Mouse (Mus musculus) forebrain, embryonic 14.5 days (tissue): ENCODE results near the gene Mcts1. TPM values are rescaled to one million over a fixed set of nuclear protein-coding genes. Genes with fewer than 3 reads are reported as not detected.

Experiments
- ATAC-seq: fragments of 200-750 bp; cut with Nextera tagmentation; 2 replicates; pipeline ENCODE4 v1.8.0; 2017; ENCODE audit warnings: mild to moderate bottlenecking, moderate library complexity
- DNase-seq: peaks from one replicate; pipeline ENCODE4 v3.0.0-alpha.2; 2015; ENCODE audit warnings: low spot score
- H3K27ac ChIP-seq: fragments of 300-500 bp; sonication (generic); 2 replicates; pipeline ENCODE4 v1.5.1; 2014; ENCODE audit warnings: low read depth, mild to moderate bottlenecking, control low read depth, low read length, moderate library complexity
- H3K27me3 ChIP-seq: fragments of 300-500 bp; sonication (generic); replicated peaks from 2 replicates; pipeline ENCODE4 v1.6.1; 2014; ENCODE audit warnings: low read length, control low read depth, mixed read lengths; ENCODE audit not compliant: control insufficient read depth, insufficient read depth
- H3K36me3 ChIP-seq: fragments of 300-500 bp; sonication (generic); 2 replicates; pipeline ENCODE4 v1.6.1; 2014; ENCODE audit warnings: low read length, control low read depth; ENCODE audit not compliant: control insufficient read depth, insufficient read depth
- H3K4me1 ChIP-seq: fragments of 300-500 bp; sonication (generic); 2 replicates; pipeline ENCODE4 v1.6.1; 2014; ENCODE audit warnings: antibody characterized with exemption, low read length, control low read depth; ENCODE audit not compliant: control insufficient read depth, insufficient read depth
- H3K4me2 ChIP-seq: fragments of 300-500 bp; sonication (generic); 2 replicates; pipeline ENCODE4 v1.6.1; 2014; ENCODE audit warnings: mild to moderate bottlenecking, control low read depth, low read length
- H3K4me3 ChIP-seq: fragments of 300-500 bp; sonication (generic); 2 replicates; pipeline ENCODE4 v1.5.1; 2014; ENCODE audit warnings: low read depth, low read length, control low read depth
- H3K9ac ChIP-seq: fragments of 300-500 bp; sonication (generic); 2 replicates; pipeline ENCODE4 v1.6.1; 2014; ENCODE audit warnings: mild to moderate bottlenecking, low read length, control low read depth, moderate library complexity
- H3K9me3 ChIP-seq: fragments of 300-500 bp; sonication (generic); replicated peaks from 2 replicates; pipeline ENCODE4 v1.6.1; 2016; ENCODE audit warnings: low read length, control low read depth, mixed read lengths; ENCODE audit not compliant: control insufficient read depth
- WGBS: fragments of 180-500 bp; shearing (Covaris S2); extraction: QIAGEN DNeasy Blood & Tissue Kit; methylation state at CpG from one replicate; pipeline ENCODE4 v1.1.7; 2014; 5-methylcytosine and 5-hydroxymethylcytosine counted together
- polyA plus RNA-seq: library from polyadenylated mRNA; unstranded; fragments of >200 nt; fragmentation: Nextera tagmentation; extraction: Ambion mirVana; gene quantifications from 2 replicates; pipeline ENCODE4 v1.2.1, GENCODE M21; 2014

The Mcts1 gene
- polyA plus RNA-seq, 1 experiment from 2014 or later, result 160 TPM

DNA sequence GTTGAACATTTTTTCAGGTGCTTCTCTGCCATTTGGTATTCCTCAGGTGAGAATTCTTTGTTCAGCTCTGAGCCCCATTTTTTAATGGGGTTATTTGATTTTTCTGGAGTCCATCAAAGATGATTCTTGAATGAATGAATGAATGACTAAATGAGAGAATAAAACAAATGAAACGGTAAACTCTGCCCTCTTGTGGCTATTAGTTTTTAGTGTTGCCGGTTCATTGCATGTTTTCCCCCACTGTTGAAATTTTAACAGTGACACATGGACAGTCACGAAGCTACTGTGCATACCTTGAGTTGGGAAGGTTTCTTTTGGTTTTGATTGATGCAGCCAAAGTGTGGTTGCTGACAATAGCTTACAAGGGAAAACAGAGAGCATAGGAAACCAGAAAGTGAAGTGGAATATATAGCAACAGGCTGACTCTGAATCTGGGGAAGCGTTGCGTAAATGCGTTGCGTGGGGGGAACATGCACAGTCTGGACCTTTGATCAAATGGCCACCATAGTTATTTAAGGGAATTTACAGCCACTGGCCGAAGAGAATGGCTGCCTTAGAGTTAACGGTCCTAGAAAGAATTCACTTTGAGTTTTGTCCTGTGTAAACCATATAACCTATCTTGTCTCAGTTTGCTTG lies 50.1 kb downstream of the Mcts1 start:
- Histone ChIP-seq H3K4me3 (no peak overlapping the region), H3K27me3 (no peaks in the 10 kb centered on the region), H3K36me3 (no peaks in the 10 kb centered on the region), H3K4me2 (no peak overlapping the region), H3K27ac (no peak overlapping the region), H3K4me1 (no peaks in the 10 kb centered on the region), H3K9ac (no peak overlapping the region), H3K9me3 (no peaks in the 10 kb centered on the region)
- no peak for DNase-seq
- 71% methylated on average over 9 of the region's 9 CpGs for WGBS
- no peak for ATAC-seq

DNA sequence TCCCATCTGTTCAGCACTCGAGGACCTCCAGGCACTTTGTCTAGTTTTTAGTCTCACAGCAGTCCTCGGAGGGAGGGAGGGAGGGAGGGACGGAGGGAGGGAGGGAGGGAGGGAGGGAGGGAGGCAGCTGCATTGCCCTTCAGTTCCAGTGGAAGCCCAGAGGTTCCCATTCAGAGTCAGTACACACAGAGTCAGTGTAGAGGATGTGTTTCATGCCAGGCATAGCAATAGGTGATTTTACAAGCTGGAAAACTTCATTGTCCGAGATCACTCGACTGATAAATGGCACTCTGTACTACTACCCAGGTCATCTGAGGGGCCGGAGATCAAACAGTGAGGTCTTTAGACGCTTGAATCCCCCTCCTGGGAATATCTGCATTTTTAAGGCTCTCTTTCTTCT lies 50.8 kb downstream of the Mcts1 start:
- Histone ChIP-seq H3K4me1 (no peaks in the 10 kb centered on the region), H3K9ac (no peak overlapping the region), H3K4me2 (no peak overlapping the region), H3K9me3 (no peaks in the 10 kb centered on the region), H3K4me3 (no peak overlapping the region), H3K36me3 (no peaks in the 10 kb centered on the region), H3K27ac (no peak overlapping the region), H3K27me3 (no peaks in the 10 kb centered on the region)
- WGBS, result 36% methylated on average over 5 of the region's 7 CpGs
- no peak for ATAC-seq
- DNase-seq, result no peak

DNA sequence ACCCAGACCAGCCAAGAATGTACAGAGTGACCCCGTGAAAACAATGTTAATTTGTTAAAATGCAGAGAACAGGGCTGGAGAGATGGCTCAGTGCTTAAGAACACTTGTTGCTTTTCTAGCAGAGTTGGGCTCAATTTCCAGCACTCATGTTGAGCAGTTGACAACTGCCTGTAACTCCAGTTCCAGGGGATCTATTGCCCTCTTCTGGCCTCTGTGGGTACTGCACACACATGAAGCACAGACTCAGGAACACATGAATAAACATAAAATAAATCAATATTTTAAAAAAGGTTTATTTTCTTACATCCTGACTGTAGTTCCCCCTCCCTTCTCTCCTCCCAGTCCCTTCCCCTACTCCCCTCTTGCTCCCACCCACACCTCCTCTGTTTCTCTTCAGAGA lies 52.8 kb downstream of the Mcts1 start:
- Histone ChIP-seq H3K27me3 (no peaks in the 10 kb centered on the region), H3K9me3 (no peaks in the 10 kb centered on the region), H3K9ac (no peak overlapping the region), H3K4me3 (no peak overlapping the region), H3K4me2 (no peak overlapping the region), H3K36me3 (no peaks in the 10 kb centered on the region), H3K4me1 (no peaks in the 10 kb centered on the region), H3K27ac (no peak overlapping the region)
- WGBS, result 77% methylated on average over 1 of the region's 1 CpGs
- ATAC-seq (no peak), DNase-seq (no peak)

DNA sequence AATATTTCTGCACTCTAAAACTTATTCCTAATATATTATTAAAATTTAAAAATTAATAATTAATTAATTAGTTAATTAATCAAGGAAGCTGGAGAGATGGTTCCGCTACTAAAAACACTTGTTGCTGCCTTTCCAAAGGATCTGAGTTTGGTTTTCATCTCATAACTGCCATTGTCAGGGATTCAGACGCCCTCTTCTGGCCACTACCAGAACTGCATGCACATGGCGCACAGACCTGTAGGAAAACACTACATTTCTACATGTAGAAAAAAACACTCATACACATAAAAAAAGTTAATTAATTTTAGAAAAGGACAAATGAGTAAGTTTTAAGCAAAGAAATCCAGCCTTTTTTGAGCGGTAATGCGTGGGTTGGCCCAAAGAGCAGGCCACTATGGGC lies 54.3 kb downstream of the Mcts1 start:
- no peak overlapping the region for H3K4me3 ChIP-seq
- WGBS, result 80% methylated on average over 5 of the region's 5 CpGs
- ATAC-seq, result no peak

DNA sequence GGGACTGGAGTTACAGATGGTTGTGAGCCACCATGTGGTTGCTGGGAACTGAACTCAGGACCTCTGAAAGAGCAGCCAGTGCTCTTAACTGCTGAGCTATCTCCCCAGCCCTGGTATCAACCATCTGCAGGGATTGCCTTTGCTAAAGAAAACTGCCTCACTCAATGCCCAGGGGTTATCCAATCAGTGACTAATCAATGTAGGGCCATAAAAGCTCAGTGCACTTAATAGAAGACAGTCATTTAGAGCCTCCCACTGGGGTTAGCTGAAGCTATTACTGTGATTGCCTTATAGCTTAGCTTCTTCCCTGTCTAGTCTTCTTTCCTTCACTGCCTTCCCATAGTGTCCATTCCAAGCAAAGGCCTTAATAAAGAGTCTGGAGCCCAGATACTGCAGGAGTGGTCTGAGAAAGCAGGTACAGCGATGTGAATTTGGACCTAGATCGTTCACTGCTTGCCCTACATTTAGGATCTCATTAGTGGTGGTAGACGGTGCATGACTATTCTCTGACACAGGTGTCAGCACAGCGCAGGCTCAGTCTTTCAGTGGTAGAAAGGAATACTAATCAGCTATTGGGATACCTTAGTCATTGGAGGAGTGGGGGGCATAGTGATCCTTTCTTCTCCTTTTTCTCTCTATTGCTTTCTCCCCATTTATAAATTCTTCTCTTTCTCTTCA lies 56.0 kb downstream of the Mcts1 start:
- Histone ChIP-seq H3K4me3 (no peak overlapping the region), H3K27ac (no peak overlapping the region), H3K9me3 (no peaks in the 10 kb centered on the region), H3K4me2 (no peak overlapping the region), H3K9ac (no peak overlapping the region), H3K27me3 (no peaks in the 10 kb centered on the region), H3K4me1 (no peaks in the 10 kb centered on the region), H3K36me3 (no peaks in the 10 kb centered on the region)
- 79% methylated on average over 4 of the region's 4 CpGs for WGBS
- DNase-seq (no peak), ATAC-seq (no peak)

More for the DNA sequence above, 54.3 kb downstream of the Mcts1 start:
- no peak for DNase-seq
- Histone ChIP-seq H3K27me3 (no peaks in the 10 kb centered on the region), H3K36me3 (no peaks in the 10 kb centered on the region), H3K4me2 (no peak overlapping the region), H3K9ac (no peak overlapping the region), H3K4me1 (no peaks in the 10 kb centered on the region), H3K27ac (no peak overlapping the region), H3K9me3 (no peaks in the 10 kb centered on the region)

Other genes starting within 250 kb of the Mcts1 start
- gene Lamp2, start 144.1 kb upstream of the Mcts1 start, polyA plus RNA-seq, result 65.7 and 68.6 TPM in 2 replicates
- 24.1 and 24.6 TPM in 2 replicates for gene Cul4b, start 24.4 kb upstream of the Mcts1 start, polyA plus RNA-seq
- gene C1galt1c1, start 34.5 kb downstream of the Mcts1 start, polyA plus RNA-seq, result 28.5 and 29.9 TPM in 2 replicates
- 0.25 TPM in 1 of 2 replicates, not detected in the other for gene 6030498E09Rik, start 172.1 kb downstream of the Mcts1 start, polyA plus RNA-seq